Comparison of ENCODE assay signal across 9 mouse cellular contexts in genomic region chr2:38710304-38711241, GRCm38 (mm10). TPM values are rescaled to one million over a fixed set of nuclear protein-coding genes. Genes with fewer than 3 reads are reported as not detected.
DNase-seq lines count a peak whose midpoint lies in the region; ATAC-seq lines count a peak whose summit lies in the region.
"Had no signal": no experiment of that assay in that cellular context is flagged by ENCODE, and none has a peak within 500 bp of the region (broad histone marks: within the 10 kb centered on the region; RNA-seq: fewer than 3 reads in every experiment).

No protein-coding gene starts in this region.

- H3K4me2 ChIP-seq in heart, embryonic 11.5 days = peak overlapping the region; percentile 57
- H3K4me2 ChIP-seq in neural tube, embryonic 12.5 days (replicated peaks) = peak overlapping the region; percentile 55

- H3K9me3 ChIP-seq in heart, embryonic 11.5 days (replicated peaks; ENCODE audit: control insufficient read depth, low read length) = no peaks in the 10 kb centered on the region
- no peaks in the 10 kb centered on the region for H3K9me3 ChIP-seq in neural tube, embryonic 12.5 days

- peaks cover 92% of the 10 kb centered on the region for H3K27me3 ChIP-seq in heart, embryonic 11.5 days (ENCODE audit: control insufficient read depth, insufficient read depth, low read length)
- peaks cover 88% of the 10 kb centered on the region for H3K27me3 ChIP-seq in neural tube, embryonic 12.5 days (replicated peaks)

- H3K4me3 ChIP-seq in heart, embryonic 11.5 days (ENCODE audit: low read depth, low read length) = peak overlapping the region; percentile 34
- peak overlapping the region; percentile 29 for H3K4me3 ChIP-seq in neural tube, embryonic 12.5 days

- no peak overlapping the region for H3K9ac ChIP-seq in heart, embryonic 11.5 days (ENCODE audit: low read depth, low read length)
- 0 out of 2 replicates have a peak overlapping the region, but pooled peaks have one; percentile 33 for H3K9ac ChIP-seq in neural tube, embryonic 12.5 days

- intact Hi-C loops in heart, postnatal 14 days (cut with DNase I) = no loop called here

- no peaks in the 10 kb centered on the region for H3K36me3 ChIP-seq in heart, embryonic 11.5 days (ENCODE audit: control insufficient read depth, insufficient read depth, low read length)
- no peaks in the 10 kb centered on the region for H3K36me3 ChIP-seq in neural tube, embryonic 12.5 days

- H3K4me1 ChIP-seq in heart, embryonic 11.5 days (ENCODE audit: control insufficient read depth, insufficient read depth, low read length) = peaks cover 13% of the 10 kb centered on the region
- peaks cover 26% of the 10 kb centered on the region for H3K4me1 ChIP-seq in neural tube, embryonic 12.5 days

- 1% methylated on average over 75 of the region's 75 CpGs for WGBS in heart, embryonic 11.5 days (ENCODE audit: insufficient replicate concordance)
- under 1% methylated on average over 75 of the region's 75 CpGs for WGBS in neural tube, embryonic 12.5 days

- H3K27ac ChIP-seq in heart, embryonic 11.5 days (ENCODE audit: low read depth, low read length) = no peak overlapping the region
- H3K27ac ChIP-seq in neural tube, embryonic 12.5 days = no peak overlapping the region

- no peak for DNase-seq in heart, adult 8-10 months (ENCODE audit: low spot score)
- DNase-seq in cerebellum, postnatal 25 days = peak; percentile 31 to 55
- DNase-seq in heart, postnatal 14 days = peak; percentile 28 to 32
- peak; percentile 19 to 56 for DNase-seq in kidney, postnatal 36 days
- no peak for DNase-seq in urinary bladder, postnatal 10 days (ENCODE audit: low spot score)
- DNase-seq in ovary, postnatal 10 days (ENCODE audit: low spot score) = no peak

- 0 out of 2 replicates have a peak, but pooled peaks have one; percentile 12 for ATAC-seq in heart, embryonic 11.5 days (replicated peaks; ENCODE audit: insufficient number of reproducible peaks, low FRiP score, low TSS enrichment)
- 0 out of 2 replicates have a peak, but pooled peaks have one; percentile 26 for ATAC-seq in neural tube, embryonic 12.5 days (ENCODE audit: low FRiP score, low read depth)
- ATAC-seq: Patski had no signal

RNA-seq across cellular contexts. Expression of gene Nr5a1, which starts 3.8 kb away (rescaled TPM):
- polyA plus RNA-seq in heart, embryonic 11.5 days (2014; fragmentation: Nextera tagmentation; extraction: Ambion mirVana) = not detected in 2 replicates
- not detected for total RNA-seq in heart, adult 8-10 months (2022)
- under 1 TPM in 1 of 2 experiments, not detected in 1; 0.07 TPM for total RNA-seq in heart, postnatal 14 days (2021)
- 0.06 and 0.11 TPM in 2 replicates for polyA plus RNA-seq in neural tube, embryonic 12.5 days (2016; fragmentation: Nextera tagmentation; extraction: Ambion mirVana)
- polyA plus RNA-seq: Patski had no signal

Comparison
In these comparisons a context has a peak if more than half of its experiments do, and no peak if none do; other contexts are left out.
1. DNase-seq: peak in cerebellum, postnatal 25 days (2 of 2), heart, postnatal 14 days (2 of 2) and kidney, postnatal 36 days (2 of 2); none in heart, adult 8-10 months (single experiment), urinary bladder, postnatal 10 days (single experiment) and ovary, postnatal 10 days (single experiment).